Mouse (Mus musculus): ENCODE measurements around the gene Uggt2.
A peak's percentile ranks its signal among the peaks of the same experiment; 100 is the strongest.

Gene Uggt2

GRCm38 (mm10) chr14:118980358-118980757 lies 118.9 kb downstream of the Uggt2 start:
- no peak for DNase-seq

- no peak for DNase-seq
Observed at GRCm38 (mm10) chr14:118979571-118980325, 119.5 kb downstream of the Uggt2 start.

- no peak for DNase-seq
Observed at GRCm38 (mm10) chr14:118977136-118977816, 122.0 kb downstream of the Uggt2 start.

- no peak for DNase-seq
Observed at GRCm38 (mm10) chr14:118972268-118972667, 127.0 kb downstream of the Uggt2 start.

- no peak for DNase-seq
Observed at GRCm38 (mm10) chr14:118967646-118968045, 131.6 kb downstream of the Uggt2 start.

GRCm38 (mm10) chr14:118965356-118966000 lies 133.8 kb downstream of the Uggt2 start:
- DNase-seq, result no peak

- no peak for DNase-seq
Observed at GRCm38 (mm10) chr14:118958010-118958409, 141.2 kb downstream of the Uggt2 start.

GRCm38 (mm10) chr14:118951912-118952583 lies 147.2 kb downstream of the Uggt2 start:
- no peak for DNase-seq

- no peak for DNase-seq
Observed at GRCm38 (mm10) chr14:118948841-118949240, 150.4 kb downstream of the Uggt2 start.

GRCm38 (mm10) chr14:118944702-118945101 lies 154.5 kb downstream of the Uggt2 start:
- DNase-seq, result no peak

- DNase-seq, result no peak
Observed at GRCm38 (mm10) chr14:118942076-118942475, 157.2 kb downstream of the Uggt2 start.

- DNase-seq, result no peak
Observed at GRCm38 (mm10) chr14:118940796-118941495, 158.3 kb downstream of the Uggt2 start.

GRCm38 (mm10) chr14:118938551-118938950 lies 160.7 kb downstream of the Uggt2 start:
- no peak for DNase-seq

- peak; percentile 99 for DNase-seq
Observed at GRCm38 (mm10) chr14:118937533-118938492, 161.4 kb downstream of the Uggt2 start, which contains the start of gene Dnajc3. Dnajc3 (plus strand) TSS chr14:118937976.

GRCm38 (mm10) chr14:118936952-118937351 lies 162.3 kb downstream of the Uggt2 start:
- no peak for DNase-seq

- no peak for DNase-seq
Observed at GRCm38 (mm10) chr14:118936236-118936635, 163.0 kb downstream of the Uggt2 start.
